Mouse (Mus musculus): ENCODE measurements around the gene Abhd12b.

Abhd12b gene

GRCm38 (mm10) chr12:70153842-70154241, at the start of gene Abhd12b:
Gene Abhd12b, plus strand, starts transcription at chr12:70154142.
- DNase-seq (ENCODE audit: low spot score) = no peak

DNA sequence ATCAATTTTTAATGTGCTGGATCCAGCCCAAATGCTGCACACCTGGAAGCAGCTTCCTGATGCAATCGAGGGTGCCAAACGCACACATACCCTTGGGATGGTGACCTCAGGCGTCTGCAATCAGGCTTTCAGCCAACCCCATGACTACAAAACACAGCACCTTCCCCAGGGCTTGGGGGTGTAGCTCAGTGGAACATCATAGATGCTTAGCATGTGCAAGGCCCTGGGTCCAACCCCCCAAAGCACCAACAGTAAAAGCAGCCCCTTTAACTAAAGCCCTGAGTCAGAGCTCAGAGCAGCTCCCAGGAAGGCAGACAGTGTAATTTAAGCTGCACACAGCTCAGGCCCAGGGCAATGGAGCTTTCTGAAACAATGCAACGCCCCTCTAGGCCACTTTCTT, 49.7 kb upstream of the Abhd12b start:
- no peak for DNase-seq (ENCODE audit: low spot score)

DNA sequence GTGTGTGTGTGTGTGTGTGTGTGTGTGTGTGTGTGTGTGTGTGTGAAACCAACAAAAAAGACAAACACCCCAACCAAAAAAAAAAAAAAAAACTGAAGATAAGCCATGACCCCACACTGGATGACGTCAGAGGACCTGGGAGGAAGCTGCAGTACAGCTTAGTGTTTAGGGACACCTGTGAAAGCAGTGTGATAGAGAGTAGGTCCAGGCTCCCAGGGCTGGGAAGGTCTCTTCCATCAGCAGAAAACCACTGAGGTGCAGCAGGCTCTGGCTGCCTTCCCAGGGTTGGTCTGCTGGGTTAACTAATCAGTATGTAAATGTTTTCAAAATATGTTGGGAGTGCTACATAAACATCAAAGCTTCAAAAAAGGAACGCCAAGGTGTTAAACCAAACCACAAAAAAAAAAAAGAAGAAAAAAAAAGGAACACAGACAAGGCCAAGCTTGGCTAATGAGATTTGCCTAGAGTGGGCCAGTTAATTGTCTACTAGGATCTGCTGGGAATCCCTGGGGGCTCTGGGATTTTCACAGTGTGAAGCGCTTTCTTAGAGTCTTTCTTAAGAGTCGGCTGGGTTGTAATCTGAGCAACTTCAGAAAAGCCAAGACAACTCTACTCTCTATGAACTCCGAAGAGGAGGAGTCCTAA, 49.0 kb upstream of the Abhd12b start:
- no peak for DNase-seq (ENCODE audit: low spot score)

- DNase-seq (ENCODE audit: low spot score) = no peak
Observed at GRCm38 (mm10) chr12:70105885-70106284, 48.1 kb upstream of the Abhd12b start.

- DNase-seq (ENCODE audit: low spot score) = no peak
Observed at GRCm38 (mm10) chr12:70106508-70106907, 47.4 kb upstream of the Abhd12b start.

- DNase-seq (ENCODE audit: low spot score) = no peak
Observed at GRCm38 (mm10) chr12:70108104-70108503, 45.8 kb upstream of the Abhd12b start.

DNA sequence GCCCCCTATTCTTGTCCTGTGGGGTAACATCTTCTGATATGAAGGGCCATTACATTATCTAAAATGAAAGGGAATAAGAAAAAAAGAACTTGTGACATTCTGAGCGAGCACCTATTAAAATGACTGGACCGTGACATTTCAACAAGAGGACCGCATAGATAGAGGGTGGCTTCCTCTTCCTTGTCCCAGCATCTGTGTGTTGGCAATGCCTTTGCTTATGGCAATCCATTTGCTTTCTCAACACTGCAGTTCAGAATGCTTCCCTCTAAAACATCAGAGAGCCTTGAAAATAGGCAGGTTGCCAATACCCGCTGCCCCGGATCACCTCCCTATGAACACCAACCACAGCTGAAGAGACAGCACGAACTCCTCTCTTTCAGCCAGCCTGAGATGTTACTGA, 44.0 kb upstream of the Abhd12b start:
- DNase-seq (ENCODE audit: low spot score) = no peak

DNA sequence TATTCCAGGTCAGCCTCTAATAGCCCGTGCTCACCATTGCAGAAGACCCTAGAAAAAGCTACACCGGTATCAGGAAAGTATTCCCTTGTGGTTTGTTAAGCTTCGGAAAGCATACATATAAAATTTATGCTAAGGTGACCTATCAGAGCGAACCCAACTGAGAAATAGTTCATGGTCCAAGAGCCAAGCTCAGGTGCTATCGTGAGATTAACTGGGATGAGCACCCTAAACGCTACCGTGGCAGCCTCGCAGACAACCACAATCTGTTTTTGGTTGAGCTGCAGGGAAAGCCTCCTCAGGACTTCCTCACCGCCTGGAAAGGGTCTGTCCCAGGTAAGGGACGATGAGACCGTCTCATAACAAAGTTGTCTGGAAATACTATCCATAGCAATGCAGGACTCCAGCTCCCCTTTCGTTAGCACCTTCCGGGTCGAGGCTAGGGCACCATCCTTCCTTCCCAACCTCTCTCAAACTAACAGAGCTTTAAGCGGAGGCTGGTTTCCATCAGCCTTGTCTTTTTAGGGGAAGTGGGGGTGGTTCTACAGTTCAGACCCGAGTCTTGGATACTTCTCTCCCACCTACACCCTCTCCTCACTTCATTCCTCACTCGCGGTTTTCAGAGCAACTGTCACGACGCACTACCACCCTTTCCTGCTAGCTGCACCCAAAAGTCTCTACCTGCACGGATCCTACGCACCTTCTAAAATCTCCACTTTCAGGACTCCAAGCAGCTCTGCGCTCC, 43.4 kb upstream of the Abhd12b start:
- no peak for DNase-seq (ENCODE audit: low spot score)

DNA sequence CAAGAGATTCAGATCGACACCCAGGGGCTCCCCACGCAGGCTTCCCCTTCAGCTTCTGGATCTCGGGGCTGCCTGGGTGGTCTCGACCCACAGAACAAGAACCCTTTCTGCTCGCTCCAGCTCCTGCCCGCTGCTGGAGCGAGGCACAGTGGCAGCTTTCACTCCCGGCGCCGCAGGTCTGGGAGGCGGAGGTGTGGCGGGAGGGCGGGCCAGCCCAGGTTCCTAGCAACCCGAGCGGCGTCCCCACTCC, 42.9 kb upstream of the Abhd12b start:
- DNase-seq (ENCODE audit: low spot score) = no peak

- DNase-seq (ENCODE audit: low spot score) = peak; percentile 34
Observed at GRCm38 (mm10) chr12:70111367-70112089, 42.4 kb upstream of the Abhd12b start.

DNA sequence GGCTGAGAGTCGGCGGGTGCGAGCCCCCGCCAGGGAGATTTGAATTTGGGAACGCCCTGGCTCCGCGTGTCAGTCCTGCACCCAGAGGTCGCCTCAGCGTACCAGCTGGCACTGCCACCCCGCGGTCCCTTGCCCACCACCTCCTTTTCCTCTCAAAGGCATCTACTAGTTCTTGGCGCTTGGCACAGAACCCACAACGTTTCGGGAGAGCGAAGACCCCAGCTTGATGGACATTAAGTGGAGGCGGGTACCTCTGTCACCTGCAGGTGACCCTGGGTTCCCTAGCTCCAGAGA, 41.9 kb upstream of the Abhd12b start:
- DNase-seq (ENCODE audit: low spot score) = no peak

DNA sequence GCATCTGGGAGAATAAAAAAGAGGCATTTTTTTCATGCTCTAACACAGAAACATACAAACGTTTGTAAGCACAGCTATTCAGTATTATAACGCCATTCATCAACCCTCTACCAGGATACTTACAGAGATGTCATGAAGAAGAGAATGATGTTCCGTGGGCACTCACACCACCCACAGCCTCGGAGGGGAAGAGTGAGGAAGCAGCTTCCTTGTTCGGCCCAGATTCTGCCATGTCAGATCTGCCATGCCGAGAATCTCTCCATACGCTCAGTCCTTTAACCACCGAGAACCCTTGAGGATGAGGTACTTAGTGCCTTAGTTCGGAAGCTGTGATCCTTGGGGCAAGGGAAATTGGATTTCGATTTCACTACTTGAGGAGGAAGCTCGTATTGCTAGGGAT, 40.6 kb upstream of the Abhd12b start, which contains the start of gene Nin:
Gene Nin (minus strand): TSS at position 367 of the 400 bp plus-strand sequence.
- no peak for DNase-seq (ENCODE audit: low spot score)

DNA sequence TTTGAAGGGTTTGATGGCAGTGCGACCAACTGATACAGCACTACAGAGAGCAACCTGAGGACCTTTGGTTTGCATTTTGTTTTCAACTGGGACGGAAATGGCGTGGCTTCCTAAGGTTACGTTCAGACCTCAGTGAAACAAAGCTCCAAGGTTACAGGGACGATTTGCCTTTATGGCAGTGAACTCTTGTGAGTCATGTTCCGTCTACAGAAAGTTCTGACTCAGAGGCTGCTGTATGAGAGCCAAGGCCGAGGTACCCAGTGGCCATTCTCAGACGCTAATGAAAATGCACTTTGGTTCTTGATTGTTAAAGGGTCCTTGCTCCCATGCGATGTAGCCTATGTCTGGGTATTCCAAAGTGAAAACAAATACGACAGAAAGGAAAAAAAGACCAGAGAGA, 36.8 kb upstream of the Abhd12b start:
- DNase-seq (ENCODE audit: low spot score) = no peak

DNA sequence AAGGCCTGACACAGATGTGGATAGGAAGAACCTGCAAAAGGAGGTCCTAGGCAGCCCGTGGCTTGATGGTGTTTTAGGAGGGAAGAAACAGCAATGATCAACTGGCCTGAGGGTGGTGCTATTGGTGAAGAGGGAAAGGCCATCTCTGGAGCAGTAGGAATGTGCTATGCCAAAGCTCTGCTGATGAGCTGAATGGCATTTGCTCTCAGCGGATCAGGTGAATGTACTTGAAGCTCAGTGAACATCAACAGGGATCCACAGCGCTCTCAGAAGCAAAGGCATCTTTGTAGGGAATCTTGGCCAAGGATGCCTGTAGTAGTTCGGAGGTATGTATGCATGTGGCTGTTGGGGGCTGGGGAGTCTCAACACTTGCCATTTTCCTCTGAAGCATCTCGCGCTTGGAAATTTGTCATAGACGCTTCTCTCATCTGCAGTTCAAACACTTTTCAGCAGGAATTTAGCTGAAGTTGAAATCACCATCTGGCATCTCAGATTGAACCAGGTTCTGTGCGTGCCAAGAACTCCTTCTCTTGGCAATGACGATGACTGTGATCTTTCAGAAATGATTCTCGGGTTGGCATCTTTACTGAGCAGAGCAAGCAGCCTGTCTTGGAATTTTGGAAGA, 35.1 kb upstream of the Abhd12b start:
- no peak for DNase-seq (ENCODE audit: low spot score)

- no peak for DNase-seq (ENCODE audit: low spot score)
Observed at GRCm38 (mm10) chr12:70119552-70119951, 34.4 kb upstream of the Abhd12b start.

- DNase-seq (ENCODE audit: low spot score) = no peak
Observed at GRCm38 (mm10) chr12:70126626-70127025, 27.3 kb upstream of the Abhd12b start.

- DNase-seq (ENCODE audit: low spot score) = no peak
Observed at GRCm38 (mm10) chr12:70129105-70129504, 24.8 kb upstream of the Abhd12b start.

GRCm38 (mm10) chr12:70131042-70131675, 22.8 kb upstream of the Abhd12b start:
- DNase-seq (ENCODE audit: low spot score) = no peak

GRCm38 (mm10) chr12:70134627-70135235, 19.2 kb upstream of the Abhd12b start:
- DNase-seq (ENCODE audit: low spot score) = no peak

DNA sequence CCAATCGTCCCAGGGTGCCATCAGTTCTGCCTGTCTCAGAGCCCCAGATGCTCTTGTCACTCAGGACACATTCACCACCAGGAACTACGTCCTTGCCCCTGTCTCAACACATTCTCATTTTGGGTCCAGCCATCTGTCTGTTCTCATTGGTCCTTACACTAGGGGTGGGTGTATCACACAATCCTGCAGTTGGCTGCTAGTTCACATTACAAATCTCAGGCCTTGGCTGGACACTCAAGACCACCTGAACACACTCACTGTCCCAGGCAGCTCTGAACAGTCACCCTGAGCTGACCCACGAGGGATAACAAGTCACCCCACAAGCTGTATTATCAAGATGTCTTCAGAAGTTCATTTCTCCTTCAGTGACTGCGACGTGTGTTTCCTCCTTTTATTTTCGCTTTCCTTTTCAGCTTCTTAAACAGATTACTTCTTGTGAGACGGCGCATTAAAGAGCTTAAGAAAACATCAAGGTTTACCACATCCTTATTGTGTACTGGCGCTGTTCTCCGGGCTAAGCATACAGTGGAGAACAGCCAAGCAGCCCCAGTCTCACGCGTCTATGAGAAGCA, 17.7 kb upstream of the Abhd12b start:
- no peak for DNase-seq (ENCODE audit: low spot score)

DNA sequence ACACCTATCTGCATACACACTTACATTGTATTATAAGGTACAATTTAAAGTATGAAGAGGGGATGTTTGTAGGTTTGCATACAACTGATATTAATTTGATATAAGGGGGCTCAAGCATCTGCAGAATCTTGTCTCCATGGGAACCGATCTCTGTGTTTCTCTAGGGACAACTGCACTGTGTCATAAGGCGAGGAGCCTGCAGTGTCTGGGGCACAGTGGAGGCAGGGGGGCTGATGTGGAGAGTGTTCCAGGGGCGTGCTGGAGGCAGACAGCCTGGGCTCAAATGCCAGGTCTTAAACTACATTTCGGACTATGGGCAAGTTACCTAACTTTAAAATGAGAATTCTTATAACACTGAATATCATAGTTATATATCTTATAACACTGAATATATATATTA, 16.8 kb upstream of the Abhd12b start:
- DNase-seq (ENCODE audit: low spot score) = no peak

DNA sequence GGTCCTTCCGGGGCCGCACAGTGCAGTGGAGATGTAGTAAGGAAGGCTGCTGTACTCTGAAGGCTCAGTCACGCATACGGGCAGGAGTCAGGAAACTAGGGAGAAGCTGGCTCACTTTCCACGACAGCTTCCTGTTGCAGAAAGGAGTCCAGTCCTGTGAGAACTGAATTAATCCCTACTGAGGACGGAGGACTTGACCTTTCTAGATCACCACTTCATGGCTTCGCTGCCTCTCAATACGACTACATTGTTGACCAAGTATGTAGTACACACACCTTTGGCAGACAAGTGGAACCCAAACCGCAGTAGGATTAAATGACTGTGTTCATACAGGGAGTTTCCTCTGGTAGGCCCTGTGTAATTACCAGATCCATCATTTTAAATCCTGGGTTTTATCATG, 16.3 kb upstream of the Abhd12b start:
- DNase-seq (ENCODE audit: low spot score) = no peak

Measured in testis, postnatal 14 days (tissue).